9 mouse cellular contexts compared by ENCODE assay signal in the genomic region with DNA sequence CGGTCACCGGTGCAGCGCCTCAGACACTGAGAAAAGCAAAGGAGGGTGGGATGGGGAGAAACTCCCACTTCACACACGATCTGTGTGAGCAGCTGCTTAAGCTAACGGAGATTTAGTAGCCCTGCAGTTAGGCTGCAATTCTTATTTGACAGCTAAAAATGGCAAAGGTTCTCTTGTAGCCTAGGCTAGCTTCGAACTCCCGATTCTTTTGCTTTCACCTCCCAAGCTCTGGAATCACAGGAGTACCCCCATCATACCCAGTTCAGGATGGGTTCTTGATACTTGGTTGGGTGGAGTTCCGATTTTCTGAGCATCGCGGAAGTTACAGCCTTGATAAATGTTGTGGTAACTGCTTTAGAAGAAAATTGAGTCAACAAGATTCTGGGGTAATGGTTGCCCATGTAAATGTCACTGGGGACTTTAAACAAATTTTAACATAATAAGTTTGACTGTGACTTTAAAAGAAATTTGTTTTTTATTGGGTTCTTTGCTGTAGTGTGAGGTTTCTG. TPM values are rescaled to one million over a fixed set of nuclear protein-coding genes. Genes with fewer than 3 reads are reported as not detected.
A peak's percentile ranks its signal among the peaks of the same experiment; 100 is the strongest.
DNase-seq lines count a peak whose midpoint lies in the region; ATAC-seq and TF ChIP-seq lines count a peak whose summit lies in the region.
"Had no signal": no experiment of that assay in that cellular context is flagged by ENCODE, and none has a peak within 500 bp of the region (broad histone marks: within the 10 kb centered on the region; RNA-seq: fewer than 3 reads in every experiment).

No protein-coding gene starts in this region.

- ATAC-seq in kidney, embryonic 15.5 days (replicated peaks; ENCODE audit: low FRiP score) = no peak
- ATAC-seq in hindbrain, embryonic 14.5 days (ENCODE audit: low FRiP score) = no peak
- ATAC-seq in midbrain, embryonic 16.5 days = no peak

- H3K9me3 ChIP-seq in kidney, embryonic 15.5 days (replicated peaks) = no peaks in the 10 kb centered on the region
- H3K9me3 ChIP-seq in hindbrain, embryonic 14.5 days (ENCODE audit: control insufficient read depth, low read length) = no peaks in the 10 kb centered on the region
- no peaks in the 10 kb centered on the region for H3K9me3 ChIP-seq in midbrain, embryonic 16.5 days (replicated peaks; ENCODE audit: control insufficient read depth, low read length, poor library complexity, severe bottlenecking)

- no peak for TF ChIP-seq CTCF in bone marrow macrophage, adult 2 months (IDR thresholded peaks at IDR 0.05; ENCODE audit: low read depth, low read length)

- H3K36me3 ChIP-seq in kidney, embryonic 15.5 days = peaks cover 39% of the 10 kb centered on the region
- peaks cover 36% of the 10 kb centered on the region for H3K36me3 ChIP-seq in hindbrain, embryonic 14.5 days (replicated peaks; ENCODE audit: control insufficient read depth, insufficient read depth)
- H3K36me3 ChIP-seq in midbrain, embryonic 16.5 days (ENCODE audit: control insufficient read depth, insufficient read depth, low read length) = peaks cover 27% of the 10 kb centered on the region

- H3K4me2 ChIP-seq in kidney, embryonic 15.5 days = peak overlapping the region; percentile 63
- H3K4me2 ChIP-seq in hindbrain, embryonic 14.5 days (replicated peaks) = peak overlapping the region; percentile 86
- H3K4me2 ChIP-seq in midbrain, embryonic 16.5 days (ENCODE audit: low read length) = peak overlapping the region; percentile 92

- no peak for TF ChIP-seq POLR2A in bone marrow macrophage, adult 2 months (IDR thresholded peaks at IDR 0.05; ENCODE audit: borderline replicate concordance, low read depth, low read length)

- H3K27ac ChIP-seq in kidney, embryonic 15.5 days = peak overlapping the region; percentile 78
- H3K27ac ChIP-seq in bone marrow macrophage, adult 2 months (ENCODE audit: insufficient read depth, low read depth, low read length) = peak overlapping the region; percentile 59
- peak overlapping the region; percentile 69 for H3K27ac ChIP-seq in hindbrain, embryonic 14.5 days
- H3K27ac ChIP-seq in midbrain, embryonic 16.5 days (ENCODE audit: low read length) = peak overlapping the region; percentile 78

- no peaks in the 10 kb centered on the region for H3K27me3 ChIP-seq in kidney, embryonic 15.5 days
- no peaks in the 10 kb centered on the region for H3K27me3 ChIP-seq in hindbrain, embryonic 14.5 days (ENCODE audit: control insufficient read depth, insufficient read depth, low read length)
- no peaks in the 10 kb centered on the region for H3K27me3 ChIP-seq in midbrain, embryonic 16.5 days (ENCODE audit: control insufficient read depth, insufficient read depth, low read depth, low read length)

- H3K9ac ChIP-seq in kidney, embryonic 15.5 days = peak overlapping the region; percentile 83
- peak overlapping the region; percentile 93 for H3K9ac ChIP-seq in hindbrain, embryonic 14.5 days
- peak overlapping the region; percentile 86 for H3K9ac ChIP-seq in midbrain, embryonic 16.5 days (ENCODE audit: low read depth, low read length)

- H3K4me1 ChIP-seq in kidney, embryonic 15.5 days = peaks cover 10% of the 10 kb centered on the region
- H3K4me1 ChIP-seq in bone marrow macrophage, adult 2 months (ENCODE audit: control insufficient read depth, insufficient read depth, low read length) = peaks cover 11% of the 10 kb centered on the region
- H3K4me1 ChIP-seq in hindbrain, embryonic 14.5 days (replicated peaks; ENCODE audit: control insufficient read depth, insufficient read depth, low read length) = peaks cover 5% of the 10 kb centered on the region
- peaks cover 7% of the 10 kb centered on the region for H3K4me1 ChIP-seq in midbrain, embryonic 16.5 days (ENCODE audit: control insufficient read depth, insufficient read depth, low read length)

- no peak for DNase-seq in kidney, adult 9 months
- no peak for DNase-seq in hindbrain, embryonic 14.5 days (ENCODE audit: low spot score)
- DNase-seq in spleen, postnatal 4 days (ENCODE audit: low spot score in 2 of 2) = no peak
- no peak for DNase-seq in urinary bladder, postnatal 14 days (ENCODE audit: low spot score)
- DNase-seq in gastrocnemius, postnatal 4 days (ENCODE audit: low spot score in 2 of 2) = no peak

- WGBS in kidney, embryonic 15.5 days = 6% methylated on average over 10 of the region's 10 CpGs
- 4% methylated on average over 10 of the region's 10 CpGs for WGBS in hindbrain, embryonic 14.5 days
- WGBS in midbrain, embryonic 16.5 days = 5% methylated on average over 10 of the region's 10 CpGs

- peak overlapping the region; percentile 93 for H3K4me3 ChIP-seq in kidney, embryonic 15.5 days (replicated peaks)
- peak overlapping the region; percentile 87 for H3K4me3 ChIP-seq in bone marrow macrophage, adult 2 months (ENCODE audit: insufficient read depth, low read length)
- peak overlapping the region; percentile 93 for H3K4me3 ChIP-seq in hindbrain, embryonic 14.5 days (replicated peaks; ENCODE audit: low read length)
- H3K4me3 ChIP-seq in midbrain, embryonic 16.5 days (ENCODE audit: low read depth, low read length) = peak overlapping the region; percentile 90

RNA-seq across cellular contexts. Expression of gene Cwc15, which starts 0.6 kb away (rescaled TPM):
- 169 and 171 TPM in 2 replicates for polyA plus RNA-seq in kidney, embryonic 15.5 days (2015; fragmentation: Nextera tagmentation; extraction: Ambion mirVana)
- 189 and 192 TPM in 2 replicates for polyA plus RNA-seq in bone marrow macrophage, adult 2 months (2012; ENCODE audit: insufficient read depth, insufficient read length, missing spikeins)
- 134 and 145 TPM in 2 replicates for polyA plus RNA-seq in hindbrain, embryonic 14.5 days (2014; fragmentation: Nextera tagmentation; extraction: Ambion mirVana)
- 145 TPM in 2 replicates for polyA plus RNA-seq in midbrain, embryonic 16.5 days (2015; fragmentation: Nextera tagmentation; extraction: Ambion mirVana)
- 100 to 1,000 TPM; 107 to 117 TPM for total RNA-seq in gastrocnemius, postnatal 4 days (2021)

RNA-seq across cellular contexts. Expression of gene Kdm4d, which starts 0.7 kb away (rescaled TPM):
- polyA plus RNA-seq in kidney, embryonic 15.5 days (2015; fragmentation: Nextera tagmentation; extraction: Ambion mirVana) = 0.24 and 0.34 TPM in 2 replicates
- not detected in 2 replicates for polyA plus RNA-seq in bone marrow macrophage, adult 2 months (2012; ENCODE audit: insufficient read depth, insufficient read length, missing spikeins)
- polyA plus RNA-seq in hindbrain, embryonic 14.5 days (2014; fragmentation: Nextera tagmentation; extraction: Ambion mirVana) = 0.73 and 0.74 TPM in 2 replicates
- polyA plus RNA-seq in midbrain, embryonic 16.5 days (2015; fragmentation: Nextera tagmentation; extraction: Ambion mirVana) = 0.63 and 1.3 TPM in 2 replicates
- under 1 TPM; 0.10 to 0.12 TPM for total RNA-seq in gastrocnemius, postnatal 4 days (2021)
- total RNA-seq: neutrophil, adult 5-6 weeks had no signal
